Comparison of ENCODE assay signal across 18 mouse cellular contexts in the genomic region with DNA sequence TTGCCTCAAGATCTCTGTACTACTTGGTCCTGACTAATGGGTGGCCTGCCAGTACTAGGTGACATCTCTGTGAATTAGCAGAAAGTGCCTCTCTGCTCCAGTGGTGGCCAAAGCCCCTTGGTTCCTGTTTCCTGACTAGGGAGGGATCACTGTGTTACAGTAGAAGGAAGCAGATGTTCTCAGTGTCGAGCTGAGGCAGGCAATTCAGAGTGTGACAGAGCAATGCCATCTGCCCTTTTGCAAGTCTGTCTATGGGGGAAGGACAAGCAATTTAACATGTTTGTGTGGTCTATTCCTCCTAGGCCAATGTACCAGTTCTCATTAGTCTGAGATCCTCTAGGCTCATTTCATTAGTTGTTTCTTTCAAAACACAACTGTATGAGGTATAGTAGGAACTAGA.
"Had no signal": no experiment of that assay in that cellular context is flagged by ENCODE, and none has a peak within 500 bp of the region (broad histone marks: within the 10 kb centered on the region; RNA-seq: fewer than 3 reads in every experiment).

No protein-coding gene starts in this region.

- DNase-seq: midbrain, embryonic 14.5 days; retina, postnatal 1 day; right cerebral cortex, adult 18-20 months; right cerebral cortex, postnatal 25 days; right cerebral cortex, postnatal 4 days; spleen, adult 18-20 months; thymus, adult 18-20 months; thymus, postnatal 14 days; thymus, postnatal 36 days had no signal

- H3K4me1 ChIP-seq: liver, embryonic 12.5 days; lung, embryonic 15.5 days; midbrain, embryonic 10.5 days; midbrain, embryonic 12.5 days; neural tube, embryonic 13.5 days; neural tube, embryonic 15.5 days had no signal

- H3K27me3 ChIP-seq: liver, embryonic 12.5 days; lung, embryonic 15.5 days; midbrain, embryonic 12.5 days; neural tube, embryonic 13.5 days; neural tube, embryonic 15.5 days had no signal

- H3K36me3 ChIP-seq: liver, embryonic 12.5 days; lung, embryonic 15.5 days; midbrain, embryonic 10.5 days; midbrain, embryonic 12.5 days; neural tube, embryonic 13.5 days; neural tube, embryonic 15.5 days had no signal

- H3K9ac ChIP-seq: liver, embryonic 12.5 days; liver, embryonic 14.5 days; lung, embryonic 15.5 days; midbrain, embryonic 12.5 days; neural tube, embryonic 13.5 days; neural tube, embryonic 15.5 days had no signal

- H3K27ac ChIP-seq: liver, embryonic 12.5 days; liver, embryonic 14.5 days; lung, embryonic 15.5 days; midbrain, embryonic 10.5 days; midbrain, embryonic 12.5 days; neural tube, embryonic 13.5 days; neural tube, embryonic 15.5 days had no signal

- ATAC-seq: liver, embryonic 12.5 days; midbrain, embryonic 16.5 days had no signal

- H3K4me3 ChIP-seq: liver, embryonic 12.5 days; lung, embryonic 15.5 days; midbrain, embryonic 10.5 days; midbrain, embryonic 12.5 days; myocyte; neural tube, embryonic 13.5 days; neural tube, embryonic 15.5 days had no signal

- H3K4me2 ChIP-seq: liver, embryonic 12.5 days; lung, embryonic 15.5 days; midbrain, embryonic 12.5 days; neural tube, embryonic 13.5 days; neural tube, embryonic 15.5 days had no signal

- H3K9me3 ChIP-seq: liver, embryonic 12.5 days; lung, embryonic 15.5 days; midbrain, embryonic 10.5 days; midbrain, embryonic 12.5 days; neural tube, embryonic 13.5 days; neural tube, embryonic 15.5 days had no signal
